Mouse (Mus musculus) ovary, postnatal 36 days (tissue): ENCODE results near the gene Rad51b.

ENCODE experiments used
- DNase-seq: peaks from one replicate; pipeline ENCODE4 v3.0.0; 2022; ENCODE audit warnings: low spot score, mixed read lengths

The Rad51b gene

GRCm38 (mm10) chr12:79732355-79733115 lies 435.5 kb downstream of the Rad51b start:
- no peak for DNase-seq

GRCm38 (mm10) chr12:79735341-79735785 lies 438.3 kb downstream of the Rad51b start:
- DNase-seq: no peak

GRCm38 (mm10) chr12:79735882-79736281 lies 438.8 kb downstream of the Rad51b start:
- DNase-seq: no peak

GRCm38 (mm10) chr12:79738700-79739099 lies 441.6 kb downstream of the Rad51b start:
- DNase-seq: no peak

- no peak for DNase-seq
These were observed 443.0 kb downstream of the Rad51b start for GRCm38 (mm10) chr12:79739918-79740639.

- DNase-seq: no peak
These were observed 445.1 kb downstream of the Rad51b start for GRCm38 (mm10) chr12:79742211-79742610.

- DNase-seq: no peak
These were observed 447.0 kb downstream of the Rad51b start for GRCm38 (mm10) chr12:79744131-79744530.

GRCm38 (mm10) chr12:79745225-79745624 lies 448.1 kb downstream of the Rad51b start:
- no peak for DNase-seq

GRCm38 (mm10) chr12:79745845-79746510 lies 448.9 kb downstream of the Rad51b start:
- no peak for DNase-seq

GRCm38 (mm10) chr12:79747541-79747940 lies 450.5 kb downstream of the Rad51b start:
- no peak for DNase-seq

GRCm38 (mm10) chr12:79748862-79749261 lies 451.8 kb downstream of the Rad51b start:
- DNase-seq: no peak

GRCm38 (mm10) chr12:79750253-79751125 lies 453.4 kb downstream of the Rad51b start:
- no peak for DNase-seq

GRCm38 (mm10) chr12:79751781-79752180 lies 454.7 kb downstream of the Rad51b start:
- no peak for DNase-seq

GRCm38 (mm10) chr12:79752189-79752588 lies 455.1 kb downstream of the Rad51b start:
- DNase-seq: no peak

GRCm38 (mm10) chr12:79755617-79756016 lies 458.5 kb downstream of the Rad51b start:
- no peak for DNase-seq

- DNase-seq: no peak
These were observed 459.3 kb downstream of the Rad51b start for GRCm38 (mm10) chr12:79756352-79756751.

- no peak for DNase-seq
These were observed 460.7 kb downstream of the Rad51b start for GRCm38 (mm10) chr12:79757775-79758174.

- no peak for DNase-seq
These were observed 462.3 kb downstream of the Rad51b start for GRCm38 (mm10) chr12:79759180-79759902.

GRCm38 (mm10) chr12:79761217-79761616 lies 464.1 kb downstream of the Rad51b start:
- no peak for DNase-seq

- no peak for DNase-seq
These were observed 465.0 kb downstream of the Rad51b start for GRCm38 (mm10) chr12:79762087-79762486.
